Mouse (Mus musculus) adrenal gland, adult 2 months (tissue): ENCODE data around the gene Lrguk. TPM values are rescaled to one million over a fixed set of nuclear protein-coding genes. Genes with fewer than 3 reads are reported as not detected.

Experiments used
- DNase-seq: peaks from one replicate; pipeline ENCODE4 v3.0.0; 2021
- polyA plus RNA-seq: library from polyadenylated mRNA; depleted of rRNA; stranded (reverse); fragments of >200 nt; gene quantifications from 2 replicates; pipeline ENCODE4 v1.2.3, GENCODE M21; 2012
- total RNA-seq, 2 experiments: library from RNA; stranded (reverse); gene quantifications; 2 replicates each; pipeline ENCODE4 v1.2.3; 2021

The Lrguk gene
- total and polyA plus RNA-seq, 3 experiments = 0.07 to 0.41 (median 0.32) TPM

DNA sequence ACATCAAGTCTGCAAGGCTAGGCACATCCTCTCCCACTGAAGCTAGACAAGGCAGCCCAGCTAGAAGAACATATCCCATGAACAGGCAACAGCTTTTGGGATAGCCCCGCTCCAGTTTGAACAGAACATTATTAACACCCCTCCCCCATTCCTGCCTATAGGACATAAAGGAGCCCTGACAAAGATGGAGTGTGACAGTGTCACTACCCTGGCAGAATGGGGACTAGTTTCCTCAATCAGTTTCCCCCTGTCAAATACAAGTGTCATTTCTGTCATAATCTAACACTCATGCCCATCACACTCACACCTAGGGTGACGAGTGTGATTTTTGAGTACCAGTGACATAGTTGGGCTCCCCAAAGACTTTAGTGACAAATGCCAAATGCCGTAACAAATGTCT, 118.8 kb downstream of the Lrguk start:
- no peak for DNase-seq

DNA sequence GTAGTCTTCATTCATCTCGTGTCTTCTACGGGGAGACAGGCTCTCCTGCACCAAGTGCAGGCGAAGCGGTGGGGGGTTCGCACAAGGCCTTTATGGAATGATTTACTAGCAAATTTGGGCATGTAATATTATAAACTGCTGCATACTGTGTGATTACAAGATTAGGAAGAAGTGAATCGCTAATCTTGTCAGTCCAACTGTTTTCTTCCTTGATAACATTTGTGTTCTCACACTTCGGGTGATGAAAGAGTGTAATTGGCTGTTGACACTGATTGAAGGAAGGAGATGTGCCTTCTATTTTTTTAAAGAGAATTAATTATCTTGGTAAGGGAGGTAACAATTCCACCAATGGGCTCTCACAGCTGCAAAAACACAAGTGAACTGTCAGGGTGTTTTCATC, 119.4 kb downstream of the Lrguk start:
- no peak for DNase-seq

DNA sequence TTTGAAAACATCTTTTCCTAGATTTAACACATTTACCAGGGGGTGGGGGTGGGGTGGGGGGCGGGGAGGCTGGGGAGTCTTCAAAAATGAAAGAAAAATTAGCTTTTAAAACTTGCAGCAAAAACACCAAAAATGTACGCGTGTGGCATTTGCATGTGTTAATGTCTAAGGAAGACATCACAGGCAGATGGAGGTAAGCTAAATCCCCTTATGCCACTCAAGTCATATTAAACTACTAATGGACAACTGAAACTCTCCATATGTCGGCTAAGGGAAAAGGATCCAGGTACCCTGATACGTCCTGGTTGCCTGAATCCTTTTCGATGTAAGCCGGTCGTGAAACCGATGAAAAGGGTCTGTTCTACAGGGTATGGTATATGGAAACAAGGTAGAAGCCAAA, 119.8 kb downstream of the Lrguk start:
- no peak for DNase-seq

DNA sequence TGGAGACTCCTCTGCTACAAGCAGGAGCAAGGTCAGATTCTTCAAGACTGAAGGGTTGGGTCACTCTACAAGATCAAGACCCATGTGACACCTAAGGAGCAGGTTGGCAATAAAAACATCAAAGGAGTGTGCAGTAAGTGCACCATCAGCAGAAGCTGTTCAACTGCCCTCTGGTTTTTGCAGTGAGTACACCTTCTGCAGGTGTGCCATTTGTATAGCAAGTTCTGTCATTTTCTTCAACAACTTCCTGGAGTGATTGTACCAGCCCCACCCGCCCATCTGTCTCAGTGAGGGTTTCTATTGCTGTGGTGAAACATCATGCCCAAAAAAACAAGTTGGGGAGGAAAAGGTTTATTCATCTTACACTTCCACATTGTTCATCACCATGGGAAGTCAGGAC, 120.6 kb downstream of the Lrguk start:
- DNase-seq = no peak

DNA sequence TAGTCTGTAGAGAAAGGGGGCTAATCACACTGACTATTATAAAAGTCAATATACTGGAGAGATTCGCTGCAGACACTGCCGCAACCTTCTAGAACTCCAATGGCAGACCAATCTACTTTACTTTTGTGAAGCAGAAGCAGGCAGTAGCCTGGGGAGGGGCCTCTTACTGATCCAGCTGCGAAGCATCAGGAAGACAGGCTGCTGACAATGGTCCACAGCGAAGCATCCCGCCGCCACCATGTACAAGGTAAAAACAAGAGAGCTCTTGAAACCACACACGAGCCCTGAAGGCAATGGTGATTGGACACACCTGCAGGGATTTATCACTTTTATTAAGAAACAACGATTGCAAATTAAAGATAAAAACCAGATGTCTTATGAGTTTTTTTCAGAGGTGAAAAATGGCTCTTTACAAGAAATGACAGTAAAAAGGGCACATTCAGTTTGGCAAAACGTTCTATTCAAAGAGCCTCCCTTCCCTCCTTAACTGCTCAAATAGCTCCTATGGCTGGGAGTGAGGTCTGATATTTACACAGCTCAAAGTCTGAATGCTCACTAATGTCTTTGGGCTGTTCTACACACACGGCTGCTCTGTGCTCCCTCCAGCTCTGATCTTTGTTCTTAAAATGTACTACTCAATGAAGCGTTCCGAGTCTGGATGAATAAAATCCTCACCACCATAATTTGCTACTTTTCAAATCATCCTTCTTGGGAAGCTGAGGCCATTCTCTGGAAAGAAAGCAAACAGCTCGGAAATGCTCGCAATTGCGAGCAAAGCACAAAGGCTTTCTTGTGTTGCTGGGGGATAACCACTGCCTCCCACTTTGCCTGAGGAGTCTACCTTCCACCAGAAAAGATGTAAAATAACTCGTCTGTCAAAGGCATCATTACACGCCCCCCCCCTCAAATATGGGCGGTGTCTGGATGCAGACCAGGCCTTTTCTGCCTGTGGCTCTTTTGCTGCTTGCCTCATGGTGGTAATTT, 124.1 kb downstream of the Lrguk start:
- no peak for DNase-seq

DNA sequence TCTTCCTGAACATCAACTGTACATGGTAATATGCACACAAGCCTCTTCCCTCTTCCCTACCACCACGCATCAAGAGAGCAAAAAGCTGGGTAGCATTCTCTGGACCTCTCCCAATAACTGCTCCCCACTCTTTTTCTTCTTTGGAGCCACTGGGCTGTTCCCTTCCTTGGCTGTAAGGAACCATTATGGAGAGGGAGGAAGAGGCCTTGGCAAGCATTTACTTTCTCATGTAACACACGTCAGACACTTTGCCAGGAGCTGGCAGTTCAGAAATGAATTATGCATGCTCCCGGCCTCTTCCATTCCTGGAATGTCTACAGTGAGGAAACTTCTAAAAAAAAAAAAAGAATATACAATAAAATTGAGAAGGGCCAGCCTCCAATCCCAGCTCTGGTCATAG, 125.0 kb downstream of the Lrguk start:
- DNase-seq = peak; percentile 46

GRCm38 (mm10) chr6:34155137-34155804, 126.0 kb downstream of the Lrguk start:
- DNase-seq = no peak

DNA sequence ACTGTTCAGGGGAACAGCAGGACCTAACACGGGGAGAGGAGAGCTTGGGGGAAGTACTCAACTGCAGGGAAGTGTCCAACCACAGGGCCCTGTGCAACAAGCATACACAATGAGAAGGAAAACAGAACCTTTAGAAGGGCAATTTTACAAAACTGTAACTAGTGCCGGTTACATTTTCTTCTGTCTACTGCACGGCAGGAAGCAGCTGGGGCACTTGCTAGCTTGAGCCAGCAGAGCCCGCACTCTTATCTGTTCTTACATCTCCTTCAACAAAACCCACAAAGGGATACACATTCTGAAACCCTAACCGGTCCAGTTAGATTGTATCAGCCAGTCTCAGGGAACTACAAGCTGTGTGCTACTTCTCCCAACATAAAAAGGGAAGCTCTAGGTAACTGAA, 126.8 kb downstream of the Lrguk start:
- DNase-seq = no peak

- DNase-seq = no peak
These were observed 127.8 kb downstream of the Lrguk start for GRCm38 (mm10) chr6:34156841-34157748.

GRCm38 (mm10) chr6:34159998-34160815, 131.0 kb downstream of the Lrguk start:
- DNase-seq = peak; percentile 28

GRCm38 (mm10) chr6:34160816-34161310, 131.6 kb downstream of the Lrguk start:
- DNase-seq = peak; percentile 18

- no peak for DNase-seq
These were observed 132.3 kb downstream of the Lrguk start for GRCm38 (mm10) chr6:34161511-34161910.

DNA sequence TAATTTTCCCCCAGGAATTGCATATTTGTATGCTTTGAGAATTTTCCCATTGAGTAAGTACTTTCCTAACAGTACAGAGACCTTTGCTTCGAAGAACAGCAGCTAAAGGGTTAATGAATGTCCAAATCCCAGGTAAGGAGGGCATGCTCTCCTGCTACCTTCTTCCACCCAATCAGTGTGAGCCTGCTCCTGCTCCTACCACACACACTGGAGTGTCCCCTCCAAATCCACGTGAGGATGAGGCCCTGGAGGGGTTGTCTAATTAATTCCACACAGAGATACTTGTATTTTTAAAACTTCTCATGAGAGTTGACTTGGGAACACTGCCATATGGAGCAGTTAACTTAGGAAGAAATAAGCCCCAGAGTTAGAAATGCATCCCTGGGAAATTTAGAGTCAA, 133.4 kb downstream of the Lrguk start:
- no peak for DNase-seq

- no peak for DNase-seq
These were observed 133.8 kb downstream of the Lrguk start for GRCm38 (mm10) chr6:34163014-34163413.

DNA sequence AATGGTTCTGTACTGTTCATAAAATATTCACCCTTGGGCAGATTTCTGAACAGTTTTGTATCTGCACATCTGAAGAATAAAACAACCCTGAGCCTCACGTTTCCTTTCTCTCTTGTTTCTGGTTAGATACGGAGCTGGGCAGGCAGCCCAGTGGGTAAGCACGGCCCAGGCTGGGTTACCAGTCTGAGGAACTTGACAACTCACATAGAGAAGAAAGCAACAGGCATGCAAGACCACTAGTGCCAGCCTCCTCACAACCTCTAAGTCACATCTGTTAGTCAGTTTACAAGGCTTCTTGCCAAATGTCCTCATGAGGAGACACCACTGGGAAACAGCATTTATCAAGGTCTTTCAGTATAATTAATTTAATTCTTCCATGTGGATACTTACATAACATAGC, 139.6 kb downstream of the Lrguk start:
- peak; percentile 17 for DNase-seq

DNA sequence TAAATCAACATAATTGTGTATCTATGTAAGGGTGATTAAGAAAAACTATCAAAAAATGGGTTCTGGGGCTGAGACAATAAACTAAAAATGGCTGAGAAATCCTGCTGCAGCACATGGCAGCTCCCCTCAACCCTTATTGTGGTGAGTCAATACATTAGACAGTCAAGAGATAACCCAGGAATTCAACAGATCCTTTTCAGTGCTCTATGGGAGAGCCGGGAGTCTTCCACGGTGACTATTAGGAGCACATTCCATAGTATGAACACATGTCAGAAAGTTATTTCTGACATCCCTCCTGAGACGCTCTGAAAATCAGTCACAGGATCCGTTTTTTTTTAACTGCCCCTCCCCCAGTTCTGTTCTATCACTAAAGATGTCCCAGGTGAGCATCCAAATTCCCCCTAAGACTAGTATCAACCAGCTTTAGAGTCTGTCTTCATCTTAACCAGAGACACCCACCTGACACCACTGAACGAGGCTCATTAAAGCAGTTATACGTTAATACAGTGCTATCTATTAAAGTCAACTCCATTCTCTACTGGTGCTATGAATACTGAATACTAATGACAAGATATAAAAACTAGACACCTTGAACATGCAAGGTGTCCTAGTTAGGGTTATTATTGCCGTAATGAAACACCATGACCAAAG, 141.7 kb downstream of the Lrguk start:
- DNase-seq = no peak

DNA sequence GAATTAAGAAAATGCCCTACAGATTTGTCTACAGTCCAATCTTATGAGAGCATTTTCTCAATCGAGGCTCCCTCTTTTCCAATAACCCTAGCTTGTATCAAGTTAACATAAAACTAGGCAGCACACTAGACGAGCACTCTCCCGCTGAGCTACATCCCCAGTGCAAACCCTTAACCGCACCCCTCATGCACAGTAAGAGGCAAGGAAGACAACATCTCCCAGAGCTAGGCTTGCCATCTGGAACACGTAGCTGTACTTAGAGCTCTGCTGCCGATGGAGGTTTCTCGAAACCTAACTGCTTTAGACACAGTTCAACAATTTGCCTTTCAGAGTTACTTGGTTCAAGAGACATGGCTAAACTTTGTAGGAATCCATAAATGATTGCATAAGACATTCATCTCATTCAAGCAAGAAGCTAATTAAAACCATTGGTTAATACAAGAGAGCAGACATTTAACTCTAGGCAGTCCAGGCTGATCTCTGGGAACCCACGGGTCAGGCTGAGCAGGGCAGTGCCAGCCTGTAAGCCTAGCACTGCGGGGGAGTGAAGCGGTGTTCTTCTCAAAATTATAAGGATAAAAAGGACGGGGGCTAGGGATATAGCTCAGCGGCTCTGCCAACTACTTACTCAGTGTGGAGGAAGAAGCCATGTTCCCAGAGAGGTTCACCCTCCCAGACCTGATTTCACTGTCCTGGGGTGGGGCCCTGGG, 142.7 kb downstream of the Lrguk start:
- DNase-seq = no peak

GRCm38 (mm10) chr6:34173251-34173650, 144.0 kb downstream of the Lrguk start:
- no peak for DNase-seq

GRCm38 (mm10) chr6:34174715-34175114, 145.5 kb downstream of the Lrguk start:
- DNase-seq = no peak
